Mouse (Mus musculus) forebrain, embryonic 13.5 days (tissue): ENCODE data around the gene Ugt1a5. TPM values are rescaled to one million over a fixed set of nuclear protein-coding genes. Genes with fewer than 3 reads are reported as not detected.
A peak's percentile ranks its signal among the peaks of the same experiment; 100 is the strongest.

Experiments
- ATAC-seq: fragments of 200-750 bp; cut with Nextera tagmentation; 2 replicates; pipeline ENCODE4 v1.8.0; 2017
- H3K27ac ChIP-seq: fragments of 300-500 bp; sonication (generic); 2 replicates; pipeline ENCODE4 v1.5.1; 2015; ENCODE audit warnings: inconsistent platforms, mild to moderate bottlenecking, moderate library complexity
- H3K27me3 ChIP-seq: fragments of 300-500 bp; sonication (generic); 2 replicates; pipeline ENCODE4 v1.6.1; 2015; ENCODE audit warnings: mild to moderate bottlenecking, inconsistent platforms
- H3K36me3 ChIP-seq: fragments of 300-500 bp; sonication (generic); 2 replicates; pipeline ENCODE4 v1.6.1; 2015; ENCODE audit warnings: mild to moderate bottlenecking, inconsistent platforms; ENCODE audit not compliant: poor library complexity, severe bottlenecking
- H3K4me1 ChIP-seq: fragments of 300-500 bp; sonication (generic); 2 replicates; pipeline ENCODE4 v1.6.1; 2015; ENCODE audit warnings: inconsistent platforms
- H3K4me2 ChIP-seq: fragments of 300-500 bp; sonication (generic); 2 replicates; pipeline ENCODE4 v1.6.1; 2015; ENCODE audit warnings: inconsistent platforms, mild to moderate bottlenecking, moderate library complexity
- H3K4me3 ChIP-seq: fragments of 300-500 bp; sonication (generic); 2 replicates; pipeline ENCODE4 v1.5.1; 2015; ENCODE audit warnings: mild to moderate bottlenecking, inconsistent platforms
- H3K9ac ChIP-seq: fragments of 300-500 bp; sonication (generic); 2 replicates; pipeline ENCODE4 v1.6.1; 2015; ENCODE audit warnings: mild to moderate bottlenecking, inconsistent platforms
- H3K9me3 ChIP-seq: fragments of 300-500 bp; sonication (generic); replicated peaks from 2 replicates; pipeline ENCODE4 v1.6.1; 2016; ENCODE audit warnings: inconsistent platforms
- WGBS: fragments of 180-500 bp; shearing (Covaris S2); methylation state at CpG from one replicate; pipeline ENCODE4 v1.1.7; 2015; 5-methylcytosine and 5-hydroxymethylcytosine counted together
- polyA plus RNA-seq: library from polyadenylated mRNA; unstranded; fragments of >200 nt; fragmentation: Nextera tagmentation; extraction: Ambion mirVana; gene quantifications from 2 replicates; pipeline ENCODE4 v1.2.1, GENCODE M21; 2015

Gene Ugt1a5
- polyA plus RNA-seq, 1 experiment from 2014 or later, result not detected

- Histone ChIP-seq H3K27ac (no peak overlapping the region), H3K4me2 (no peak overlapping the region), H3K4me3 (no peak overlapping the region), H3K4me1 (no peaks in the 10 kb centered on the region), H3K9me3 (peaks cover 32% of the 10 kb centered on the region), H3K27me3 (no peaks in the 10 kb centered on the region), H3K9ac (no peak overlapping the region), H3K36me3 (peaks cover 68% of the 10 kb centered on the region)
- WGBS, result 85% methylated on average over 10 of the region's 10 CpGs
- ATAC-seq, result no peak
These were observed 95.0 kb downstream of the Ugt1a5 start for GRCm38 (mm10) chr1:88260604-88261377.

DNA sequence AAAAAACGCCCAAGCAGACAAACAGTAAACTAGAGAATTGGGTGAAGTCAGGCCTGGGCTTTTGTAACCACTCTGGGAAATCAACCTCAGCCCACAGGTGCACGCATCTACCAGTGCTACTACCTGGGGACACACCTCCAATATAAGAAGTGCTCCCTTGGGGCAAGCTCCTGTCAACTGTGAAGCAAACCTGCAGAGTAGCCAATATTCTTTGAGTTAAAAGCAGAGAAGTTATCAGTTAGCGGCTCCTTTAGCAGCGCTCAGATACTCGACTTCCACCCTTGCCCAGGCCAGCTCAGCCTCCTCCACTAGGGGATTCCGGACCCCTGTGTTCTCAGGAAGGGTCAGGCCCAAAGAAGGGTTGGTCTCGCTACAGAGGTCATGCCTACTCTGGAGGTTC lies 95.9 kb downstream of the Ugt1a5 start:
- Histone ChIP-seq H3K9ac (no peak overlapping the region), H3K36me3 (peaks cover 77% of the 10 kb centered on the region), H3K27ac (no peak overlapping the region), H3K4me3 (no peak overlapping the region), H3K4me1 (no peaks in the 10 kb centered on the region), H3K27me3 (no peaks in the 10 kb centered on the region), H3K9me3 (peaks cover 23% of the 10 kb centered on the region), H3K4me2 (no peak overlapping the region)
- 87% methylated on average over 7 of the region's 7 CpGs for WGBS
- ATAC-seq, result no peak

GRCm38 (mm10) chr1:88262255-88262654 lies 96.4 kb downstream of the Ugt1a5 start:
- WGBS, result 87% methylated on average over 4 of the region's 4 CpGs
- no peak for ATAC-seq
- H3K36me3 ChIP-seq, result peaks cover 82% of the 10 kb centered on the region

GRCm38 (mm10) chr1:88262961-88263360 lies 97.1 kb downstream of the Ugt1a5 start:
- Histone ChIP-seq H3K4me1 (no peaks in the 10 kb centered on the region), H3K4me3 (no peak overlapping the region), H3K4me2 (no peak overlapping the region), H3K9me3 (peaks cover 10% of the 10 kb centered on the region), H3K27ac (no peak overlapping the region), H3K9ac (no peak overlapping the region), H3K27me3 (no peaks in the 10 kb centered on the region), H3K36me3 (peaks cover 89% of the 10 kb centered on the region)
- ATAC-seq, result no peak
- WGBS, result 77% methylated on average over 6 of the region's 6 CpGs

More at GRCm38 (mm10) chr1:88262255-88262654, 96.4 kb downstream of the Ugt1a5 start:
- H3K9me3 ChIP-seq, result peaks cover 18% of the 10 kb centered on the region
- no peak overlapping the region for H3K9ac ChIP-seq
- no peaks in the 10 kb centered on the region for H3K4me1 ChIP-seq
- H3K27ac ChIP-seq, result no peak overlapping the region
- no peaks in the 10 kb centered on the region for H3K27me3 ChIP-seq
- H3K4me2 ChIP-seq, result no peak overlapping the region
- H3K4me3 ChIP-seq, result no peak overlapping the region

GRCm38 (mm10) chr1:88263778-88264177 lies 98.0 kb downstream of the Ugt1a5 start:
- H3K4me3 ChIP-seq, result no peak overlapping the region
- no peak overlapping the region for H3K9ac ChIP-seq
- H3K36me3 ChIP-seq, result peaks cover 98% of the 10 kb centered on the region
- no peak overlapping the region for H3K4me2 ChIP-seq
- no peak for ATAC-seq
- H3K27me3 ChIP-seq, result no peaks in the 10 kb centered on the region
- H3K27ac ChIP-seq, result no peak overlapping the region
- 95% methylated on average over 5 of the region's 5 CpGs for WGBS
- no peaks in the 10 kb centered on the region for H3K4me1 ChIP-seq
- peaks cover 4% of the 10 kb centered on the region; the same call in 1 of the 2 replicates for H3K9me3 ChIP-seq

GRCm38 (mm10) chr1:88264237-88264868 lies 98.5 kb downstream of the Ugt1a5 start:
- Histone ChIP-seq H3K27me3 (no peaks in the 10 kb centered on the region), H3K4me1 (no peaks in the 10 kb centered on the region), H3K4me3 (no peak overlapping the region), H3K9me3 (peaks cover 1% of the 10 kb centered on the region; the same call in 1 of the 2 replicates), H3K4me2 (no peak overlapping the region), H3K9ac (no peak overlapping the region), H3K36me3 (peaks cover 100% of the 10 kb centered on the region), H3K27ac (no peak overlapping the region)
- WGBS, result 90% methylated on average over 7 of the region's 7 CpGs
- ATAC-seq, result no peak

DNA sequence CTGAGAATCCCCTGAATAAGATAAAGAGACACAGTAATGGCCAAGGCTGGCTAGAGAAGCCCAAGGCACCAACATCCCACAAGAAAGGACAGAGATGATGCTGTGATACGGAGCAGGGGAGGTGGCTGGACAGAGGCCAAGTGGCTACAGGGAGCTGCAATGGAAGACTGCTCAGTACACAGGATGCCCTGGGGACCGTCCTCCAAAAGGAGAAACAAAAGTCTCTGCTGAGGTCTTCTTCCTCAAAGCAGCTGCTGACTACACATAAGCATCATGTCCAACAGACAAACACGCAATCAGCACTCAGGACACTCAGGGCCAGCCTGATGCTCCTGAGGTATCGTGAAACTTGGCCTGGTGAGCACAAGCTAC lies 99.0 kb downstream of the Ugt1a5 start:
- H3K4me1 ChIP-seq, result no peaks in the 10 kb centered on the region
- peaks cover 100% of the 10 kb centered on the region for H3K36me3 ChIP-seq
- ATAC-seq, result no peak
- H3K9me3 ChIP-seq, result no peaks in the 10 kb centered on the region; the same call in 1 of the 2 replicates
- H3K27ac ChIP-seq, result no peak overlapping the region
- no peak overlapping the region for H3K9ac ChIP-seq
- WGBS, result 81% methylated on average over 4 of the region's 4 CpGs
- H3K4me3 ChIP-seq, result no peak overlapping the region
- H3K4me2 ChIP-seq, result no peak overlapping the region
- H3K27me3 ChIP-seq, result no peaks in the 10 kb centered on the region

DNA sequence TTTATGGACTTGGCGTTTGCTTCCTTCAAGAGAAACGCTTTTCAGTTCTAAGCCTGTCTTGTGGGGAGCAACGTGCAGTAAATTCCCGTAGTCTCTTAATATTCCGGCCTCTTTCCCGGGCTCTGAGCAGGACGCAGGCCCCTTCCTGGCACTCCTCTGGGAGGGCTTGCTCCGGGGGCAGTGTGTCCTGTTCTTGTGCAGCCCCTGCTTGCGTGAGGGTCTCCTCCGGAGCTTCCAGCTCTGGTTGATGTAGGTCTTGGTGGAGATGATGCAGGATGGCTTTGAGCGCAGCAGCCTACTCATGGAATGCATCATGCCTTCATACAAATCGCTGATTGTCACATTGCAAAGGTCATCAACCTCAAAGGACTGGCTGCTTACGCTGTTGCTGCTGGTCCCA lies 100.3 kb downstream of the Ugt1a5 start:
- WGBS, result 90% methylated on average over 13 of the region's 13 CpGs
- Histone ChIP-seq H3K9me3 (no peaks in the 10 kb centered on the region), H3K4me2 (no peak overlapping the region), H3K27ac (no peak overlapping the region), H3K4me1 (no peaks in the 10 kb centered on the region), H3K36me3 (peaks cover 91% of the 10 kb centered on the region), H3K27me3 (no peaks in the 10 kb centered on the region), H3K9ac (no peak overlapping the region), H3K4me3 (no peak overlapping the region)
- ATAC-seq, result no peak

GRCm38 (mm10) chr1:88267489-88267888 lies 101.7 kb downstream of the Ugt1a5 start:
- Histone ChIP-seq H3K4me1 (no peaks in the 10 kb centered on the region), H3K9me3 (no peaks in the 10 kb centered on the region), H3K36me3 (peaks cover 90% of the 10 kb centered on the region), H3K27me3 (no peaks in the 10 kb centered on the region), H3K4me2 (no peak overlapping the region), H3K9ac (no peak overlapping the region), H3K27ac (no peak overlapping the region), H3K4me3 (no peak overlapping the region)
- WGBS, result 95% methylated on average over 6 of the region's 6 CpGs
- peak; percentile 6; the same call in 1 of the 2 replicates for ATAC-seq

DNA sequence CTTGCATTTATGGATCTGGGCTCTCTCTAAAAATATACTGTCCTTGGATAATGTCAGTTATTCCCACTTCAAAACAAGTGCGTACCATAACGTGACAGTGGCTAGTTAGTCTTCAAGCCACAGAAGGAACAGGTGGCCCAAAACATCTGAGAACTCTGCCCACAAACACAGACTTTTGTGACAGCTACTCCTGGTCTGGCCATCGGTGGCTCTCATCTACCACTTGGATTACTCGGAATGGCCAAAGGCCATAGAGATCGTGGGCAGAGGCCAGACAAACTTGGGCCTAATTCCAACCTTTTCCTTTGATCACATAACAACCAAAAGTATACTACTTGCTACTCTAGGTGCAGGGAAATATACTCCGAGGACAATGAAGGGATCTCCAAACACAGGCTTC lies 102.3 kb downstream of the Ugt1a5 start:
- Histone ChIP-seq H3K9ac (no peak overlapping the region), H3K4me1 (no peaks in the 10 kb centered on the region), H3K9me3 (no peaks in the 10 kb centered on the region), H3K27me3 (no peaks in the 10 kb centered on the region), H3K4me3 (no peak overlapping the region), H3K27ac (no peak overlapping the region), H3K4me2 (no peak overlapping the region), H3K36me3 (peaks cover 89% of the 10 kb centered on the region)
- ATAC-seq, result no peak
- WGBS, result 89% methylated on average over 6 of the region's 6 CpGs
